Mouse (Mus musculus): ENCODE measurements at regions not wholly inside any gene's neighbourhood (a gene's known extent, or its start where the extent isn't known, plus 50 kb on each side); places are given as distances from the start of the nearest gene placed in this dataset.

DNA sequence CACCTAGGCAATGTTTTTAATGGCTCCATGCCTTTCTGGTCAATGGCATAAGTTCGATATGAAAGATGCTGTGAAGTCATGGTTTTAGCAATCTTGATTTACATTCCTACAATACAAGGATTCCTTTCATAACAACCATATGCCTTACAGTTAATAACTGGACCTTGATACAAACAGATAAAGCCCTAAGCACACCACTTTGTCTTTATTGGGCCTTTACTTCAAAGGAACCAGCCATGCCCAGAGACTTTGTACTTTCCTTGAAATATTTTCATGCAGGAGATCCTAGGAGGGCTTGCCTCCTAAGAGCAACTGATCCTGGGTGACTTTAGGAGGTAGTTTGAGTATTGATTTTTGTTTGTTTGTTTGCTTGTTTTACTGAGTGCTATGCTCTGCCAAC lies 77.1 kb upstream of the Grik1 start:
- no peak for ATAC-seq (ENCODE audit: insufficient read depth, low FRiP score)
- 83% methylated on average over 1 of the region's 1 CpGs for WGBS
- no peaks in the 10 kb centered on the region for H3K9me3 ChIP-seq (replicated peaks; ENCODE audit: control insufficient read depth, low read length)
- H3K9ac ChIP-seq (ENCODE audit: low read length): no peak overlapping the region
- H3K4me1 ChIP-seq (ENCODE audit: control insufficient read depth, insufficient read depth, low read length): no peaks in the 10 kb centered on the region
- H3K4me3 ChIP-seq (replicated peaks; ENCODE audit: low read length): no peak overlapping the region
- no peaks in the 10 kb centered on the region for H3K27me3 ChIP-seq (ENCODE audit: control insufficient read depth, insufficient read depth, low read length)
- no peaks in the 10 kb centered on the region for H3K36me3 ChIP-seq (ENCODE audit: control insufficient read depth, insufficient read depth, low read length)
- no peak overlapping the region for H3K27ac ChIP-seq (ENCODE audit: low read length)
- no peak overlapping the region for H3K4me2 ChIP-seq (ENCODE audit: low read depth, low read length)

GRCm38 (mm10) chr16:88360081-88360480 lies 70.0 kb upstream of the Grik1 start:
- no peaks in the 10 kb centered on the region for H3K4me1 ChIP-seq (ENCODE audit: control insufficient read depth, insufficient read depth, low read length)
- H3K9me3 ChIP-seq (replicated peaks; ENCODE audit: control insufficient read depth, low read length): no peaks in the 10 kb centered on the region
- 40% methylated on average over 2 of the region's 2 CpGs for WGBS
- H3K36me3 ChIP-seq (ENCODE audit: control insufficient read depth, insufficient read depth, low read length): no peaks in the 10 kb centered on the region
- no peak overlapping the region for H3K4me2 ChIP-seq (ENCODE audit: low read depth, low read length)
- ATAC-seq (ENCODE audit: insufficient read depth, low FRiP score): no peak
- no peak overlapping the region for H3K4me3 ChIP-seq (replicated peaks; ENCODE audit: low read length)
- no peaks in the 10 kb centered on the region for H3K27me3 ChIP-seq (ENCODE audit: control insufficient read depth, insufficient read depth, low read length)
- H3K27ac ChIP-seq (ENCODE audit: low read length): no peak overlapping the region
- no peak overlapping the region for H3K9ac ChIP-seq (ENCODE audit: low read length)
